Mouse (Mus musculus) frontal cortex, postnatal 14 days (tissue): ENCODE data around the gene Osbpl3.
"Not testable (repeated sequence)": the region's sequence is repeated elsewhere in the genome, so short reads cannot be mapped to it uniquely, and the experiment has no call there.

Experiments
- DNase-seq, 2 experiments: peaks; one replicate each; pipeline ENCODE4 v3.0.0; 2022; ENCODE audit warnings: low spot score in 2 of 2

Osbpl3 gene

DNA sequence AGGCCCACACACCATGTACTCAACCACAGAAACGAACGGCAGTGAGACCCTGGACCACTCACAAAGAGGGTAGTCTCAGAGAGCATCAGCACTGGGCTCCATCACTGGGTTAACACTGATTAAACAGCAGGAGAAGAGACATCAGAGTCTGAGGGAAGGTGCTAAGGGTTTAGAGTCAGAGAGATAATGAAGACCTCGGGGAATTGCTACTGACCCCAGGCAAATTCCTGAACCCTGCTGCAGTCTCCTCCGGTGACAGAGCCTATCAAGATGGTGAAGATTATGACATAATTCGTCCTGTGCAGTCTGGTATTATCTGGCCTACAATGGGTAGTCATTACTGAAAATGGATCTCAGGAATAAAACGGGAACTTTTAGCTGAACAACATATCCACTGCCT, 2.4 kb downstream of the Osbpl3 start:
- no peak for DNase-seq

DNA sequence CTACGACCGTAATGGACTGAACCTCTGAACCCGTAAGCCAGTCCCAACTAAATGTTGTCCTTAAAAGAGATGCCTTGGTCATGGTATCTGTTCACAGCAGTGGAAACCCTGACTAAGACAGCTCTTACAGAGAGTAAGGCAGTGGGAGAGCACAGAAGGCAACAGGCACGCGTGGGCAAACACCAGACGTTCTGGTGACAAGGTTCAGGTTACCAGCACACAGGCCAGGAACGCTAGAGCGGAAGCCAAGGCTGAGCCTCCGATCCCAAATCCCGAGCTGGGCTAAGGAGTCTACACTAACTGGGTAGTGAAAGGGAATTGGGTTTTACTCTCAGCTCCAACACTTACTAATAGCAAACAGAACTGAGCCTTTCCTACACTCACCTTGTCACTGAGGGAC, 3.8 kb downstream of the Osbpl3 start:
- no peak for DNase-seq

DNA sequence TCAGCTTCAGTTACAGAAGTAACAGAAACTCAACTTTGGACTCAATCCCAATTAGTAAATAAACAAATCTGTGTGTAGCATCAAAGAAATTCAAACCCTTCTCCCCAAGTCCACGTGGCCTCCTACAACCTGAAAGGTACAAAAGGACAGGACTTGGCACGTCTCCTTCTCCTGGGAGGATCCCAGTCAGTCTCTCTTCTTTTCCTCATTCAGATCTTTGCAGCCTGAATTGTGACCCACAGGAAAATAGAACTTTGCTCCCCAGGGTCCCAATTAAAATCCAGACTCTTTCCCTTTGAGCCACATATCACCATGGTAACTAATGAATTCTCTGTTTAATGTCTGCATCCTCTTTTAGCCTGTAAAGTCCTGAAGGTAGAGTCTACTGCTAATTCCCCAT, 10.4 kb downstream of the Osbpl3 start:
- DNase-seq, result no peak

DNA sequence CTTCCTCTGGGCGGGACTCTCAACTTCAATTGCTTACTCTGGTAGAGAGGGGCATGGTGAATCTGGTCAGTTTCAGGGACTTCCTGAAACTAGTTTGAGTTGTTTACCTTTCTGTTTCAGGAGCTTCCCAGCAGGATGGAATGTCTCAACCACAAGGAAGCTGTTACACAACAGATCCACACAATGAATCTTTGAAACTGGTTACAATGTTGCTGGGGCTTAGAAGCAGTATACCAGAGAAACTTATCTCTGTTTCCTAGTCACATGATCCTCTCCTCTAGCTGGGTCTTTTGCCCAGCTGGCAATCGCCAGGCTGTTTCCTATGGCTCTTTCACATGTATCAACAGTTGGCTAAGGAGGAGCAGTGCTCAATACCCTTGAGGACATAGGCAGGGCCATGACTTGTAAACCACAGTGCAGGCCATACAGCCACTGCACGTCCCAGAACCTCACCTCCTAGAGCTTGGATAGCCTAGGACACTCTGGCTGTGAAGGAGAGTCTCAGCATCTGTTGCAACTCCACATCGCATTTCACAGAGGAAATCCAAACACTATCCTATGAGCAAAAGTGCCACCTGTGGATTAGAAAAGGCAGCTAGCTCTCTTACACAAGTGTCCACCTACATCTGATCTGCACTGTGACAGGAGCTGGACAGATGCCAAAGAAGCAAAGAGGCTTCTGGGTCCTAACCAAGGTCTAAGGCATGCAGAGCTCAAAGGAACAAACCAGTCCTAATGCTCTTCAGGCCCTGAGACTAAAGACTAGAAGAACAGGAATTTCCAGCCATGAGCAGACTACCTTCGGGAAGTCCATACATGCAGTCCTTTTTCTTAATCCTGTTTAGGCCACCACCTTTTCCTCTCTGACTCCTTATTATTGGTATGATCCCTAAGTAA, 14.8 kb downstream of the Osbpl3 start:
- no peak for DNase-seq

DNA sequence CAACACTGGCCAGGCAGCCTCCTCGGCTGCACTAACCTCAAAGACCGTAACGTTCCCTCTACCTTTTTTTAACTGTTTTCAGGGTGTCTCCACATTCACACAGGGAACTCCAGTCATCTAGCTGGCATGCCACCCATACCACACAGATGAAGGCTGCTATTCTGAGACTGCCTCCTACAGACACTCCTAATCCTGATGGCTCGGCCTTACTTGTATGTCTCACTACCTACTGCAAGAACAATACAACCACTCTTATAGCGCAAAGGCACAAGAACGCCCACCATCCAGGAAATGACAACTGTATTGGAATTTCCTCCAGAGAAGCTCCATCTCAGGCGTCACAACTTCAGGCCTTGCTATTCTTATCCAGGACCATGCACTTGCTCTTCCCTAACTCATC, 15.8 kb downstream of the Osbpl3 start:
- peak in 1 of 2 experiments; percentile 16 for DNase-seq

DNA sequence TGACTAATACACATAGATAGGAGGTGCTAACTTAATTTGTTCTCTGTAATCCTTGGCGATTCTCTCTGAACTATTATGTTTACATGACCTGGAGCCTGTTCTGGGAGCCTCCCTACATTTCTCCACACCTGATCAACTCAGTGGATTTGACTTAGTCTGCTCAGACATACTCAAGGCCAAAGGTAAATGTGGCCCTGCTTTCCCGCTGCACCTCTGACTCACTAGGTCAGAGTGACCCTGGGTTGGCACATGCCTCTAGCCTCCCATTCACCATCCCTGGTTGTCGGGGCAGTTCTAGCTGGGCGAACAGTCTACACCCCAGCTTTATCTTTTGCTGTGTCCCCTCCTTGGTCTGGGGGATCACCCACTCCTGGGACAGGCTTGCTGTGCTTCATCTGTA, 17.1 kb downstream of the Osbpl3 start:
- not testable (repeated sequence) for DNase-seq

DNA sequence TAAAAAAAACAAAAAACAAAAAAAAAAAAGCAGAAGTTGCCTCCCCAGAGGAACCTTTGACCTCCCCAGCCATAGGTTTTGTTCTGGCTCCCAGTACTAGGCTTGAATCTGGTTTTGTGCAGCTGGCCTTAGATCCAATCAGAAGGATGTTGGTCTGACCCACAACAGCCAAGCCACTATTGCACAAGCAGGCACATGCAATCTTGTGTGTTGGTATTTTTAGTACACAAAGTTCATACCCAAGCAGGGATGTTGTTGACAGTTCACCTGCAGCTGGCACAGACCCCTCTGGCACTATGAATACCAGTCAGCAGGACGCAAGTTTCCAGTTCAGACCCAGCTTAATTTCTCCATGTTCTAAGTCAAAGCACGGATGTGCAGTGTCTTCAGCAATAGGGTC, 18.2 kb downstream of the Osbpl3 start:
- no peak for DNase-seq

DNA sequence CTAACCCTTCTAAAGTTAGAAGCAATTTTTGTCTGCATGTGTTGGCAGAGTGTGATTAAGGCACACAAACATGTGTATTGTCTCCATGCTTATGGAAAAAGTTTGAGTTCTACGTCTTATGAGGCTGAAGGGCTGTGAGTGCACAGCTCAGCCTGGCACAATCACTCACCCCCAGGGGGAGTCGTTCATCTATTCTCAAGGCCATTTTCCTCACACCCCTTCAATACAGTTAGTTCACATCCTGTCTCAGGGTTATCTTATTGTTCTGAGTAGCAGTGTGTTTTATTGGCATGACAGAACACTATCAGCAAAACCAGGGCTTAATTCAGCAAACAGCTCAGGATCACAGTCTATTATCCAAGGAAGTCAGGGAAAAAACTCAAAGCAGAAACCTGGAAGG, 19.3 kb downstream of the Osbpl3 start:
- DNase-seq, result no peak

DNA sequence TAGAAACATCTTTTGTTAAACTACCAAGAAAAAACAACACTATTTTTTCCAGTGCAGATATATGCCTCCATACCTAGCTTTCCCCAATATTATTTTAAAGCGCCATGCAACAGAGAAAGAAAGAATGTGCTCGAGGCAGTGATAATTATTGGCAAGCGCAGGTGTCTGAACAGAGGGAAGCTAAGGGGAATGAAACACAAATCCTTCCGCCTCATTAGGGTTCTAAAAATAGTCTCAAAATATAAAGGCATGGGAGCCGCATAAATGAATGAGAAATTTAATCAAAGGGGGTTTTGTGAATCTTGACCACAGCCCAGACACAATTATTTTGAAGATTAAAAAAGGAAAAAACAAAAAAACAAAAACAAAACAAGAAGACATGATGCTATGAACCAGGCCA, 23.5 kb downstream of the Osbpl3 start:
- no peak for DNase-seq

DNA sequence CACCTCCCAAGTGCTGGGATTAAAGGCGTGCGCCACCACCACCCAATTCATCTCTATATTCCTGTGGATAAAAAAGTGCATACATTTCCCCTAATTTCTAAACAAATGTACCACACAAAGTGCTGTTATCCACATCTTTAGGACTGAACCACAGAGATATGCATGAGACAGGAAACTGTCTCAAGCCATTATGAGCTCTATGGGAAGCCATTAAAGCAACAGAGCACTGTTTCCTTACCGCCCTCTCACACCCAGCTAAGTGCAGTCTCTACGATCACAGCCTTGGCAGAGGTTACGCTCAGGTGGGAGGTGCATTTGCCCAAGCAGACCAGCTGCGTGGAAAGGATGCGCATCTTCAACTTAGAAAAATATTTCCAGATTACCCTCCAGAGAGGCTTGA, 26.7 kb downstream of the Osbpl3 start:
- DNase-seq, result no peak

DNA sequence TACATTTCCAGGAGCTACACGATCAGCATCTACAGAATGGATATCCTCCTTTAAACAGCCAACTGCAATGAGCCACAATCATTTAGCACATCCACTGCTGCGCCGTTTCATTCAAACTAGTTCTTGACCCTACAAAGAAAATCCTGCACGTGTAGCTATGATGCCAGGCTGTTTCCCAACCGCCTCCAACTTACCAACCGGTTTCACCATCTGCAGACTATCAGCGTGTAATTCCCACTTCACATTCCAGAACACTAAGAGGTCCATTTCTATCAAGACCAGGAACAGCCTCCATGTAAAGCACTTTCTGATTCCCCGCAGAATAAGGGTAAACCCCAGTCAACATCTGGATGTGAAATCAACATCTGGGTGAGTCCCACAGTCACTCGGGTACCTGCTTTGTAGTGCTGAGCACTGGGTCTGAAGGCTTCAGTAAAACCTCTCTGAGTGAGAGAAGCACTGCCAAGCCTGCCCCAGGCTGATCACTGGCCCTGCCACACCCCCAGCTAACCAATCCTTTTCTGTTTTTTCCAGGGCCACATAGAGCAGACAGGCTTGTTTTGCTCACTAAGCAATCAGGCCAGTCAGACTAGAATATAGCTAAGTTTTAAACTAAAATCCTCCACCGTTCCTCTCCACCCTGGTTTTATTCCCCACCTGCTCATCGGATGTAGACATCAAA, 28.8 kb downstream of the Osbpl3 start:
- DNase-seq, result no peak

DNA sequence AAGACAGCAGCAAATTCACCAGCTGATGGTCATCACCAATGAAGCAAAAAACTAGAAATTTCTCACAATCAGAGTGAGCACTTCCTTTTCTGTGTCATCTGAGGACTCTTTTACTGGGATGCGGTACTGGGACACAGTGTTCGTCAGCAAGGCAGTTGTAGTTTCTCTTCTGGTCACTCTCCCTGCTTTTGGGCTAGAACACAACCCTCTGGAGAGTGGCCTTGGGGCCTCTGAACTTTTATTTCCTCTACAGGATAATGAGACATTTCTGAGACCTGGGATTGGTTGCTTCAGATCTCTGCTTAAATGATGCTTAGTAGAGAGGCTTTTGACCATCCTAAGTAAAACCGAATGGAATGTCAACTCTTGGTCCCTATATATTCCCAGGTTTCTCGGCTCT, 29.4 kb downstream of the Osbpl3 start:
- no peak for DNase-seq

DNA sequence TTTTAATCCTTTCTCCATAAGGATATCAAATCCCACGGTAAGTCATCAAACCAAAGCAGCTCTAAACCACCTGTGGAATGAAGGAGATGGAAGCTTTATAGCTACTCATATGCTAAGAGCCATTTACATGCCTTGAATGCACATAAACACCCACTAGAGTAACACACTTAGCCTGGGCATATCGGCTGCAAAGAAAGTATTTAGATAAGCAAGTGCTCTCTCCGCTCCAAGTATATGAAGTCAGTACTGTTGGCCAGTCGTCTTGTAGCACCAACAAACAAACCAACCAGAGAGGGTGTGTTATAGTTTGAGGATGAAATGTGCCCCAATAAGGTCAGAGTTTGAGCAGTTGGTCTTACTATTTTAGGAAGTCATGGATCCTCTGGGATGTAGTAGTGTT, 31.7 kb downstream of the Osbpl3 start:
- DNase-seq, result no peak

DNA sequence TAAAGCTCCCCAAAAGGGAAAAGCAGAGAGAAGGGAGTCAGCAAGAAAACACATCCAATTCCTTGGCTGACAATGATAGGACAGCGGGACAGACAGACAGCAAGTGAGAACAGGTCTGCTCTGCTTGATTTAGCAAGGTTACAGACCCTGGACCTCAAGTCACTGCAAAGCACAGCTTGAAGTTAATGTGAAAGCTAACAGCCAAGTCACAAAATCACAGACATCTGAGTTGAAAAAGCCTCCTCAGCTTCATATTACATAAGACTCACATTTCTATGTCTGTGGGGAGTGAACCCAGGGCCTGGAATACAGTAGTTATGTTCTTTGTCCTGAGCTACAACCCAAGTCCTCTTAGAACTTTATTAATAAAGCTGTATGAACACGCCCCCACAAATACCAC, 35.6 kb downstream of the Osbpl3 start:
- no peak for DNase-seq

DNA sequence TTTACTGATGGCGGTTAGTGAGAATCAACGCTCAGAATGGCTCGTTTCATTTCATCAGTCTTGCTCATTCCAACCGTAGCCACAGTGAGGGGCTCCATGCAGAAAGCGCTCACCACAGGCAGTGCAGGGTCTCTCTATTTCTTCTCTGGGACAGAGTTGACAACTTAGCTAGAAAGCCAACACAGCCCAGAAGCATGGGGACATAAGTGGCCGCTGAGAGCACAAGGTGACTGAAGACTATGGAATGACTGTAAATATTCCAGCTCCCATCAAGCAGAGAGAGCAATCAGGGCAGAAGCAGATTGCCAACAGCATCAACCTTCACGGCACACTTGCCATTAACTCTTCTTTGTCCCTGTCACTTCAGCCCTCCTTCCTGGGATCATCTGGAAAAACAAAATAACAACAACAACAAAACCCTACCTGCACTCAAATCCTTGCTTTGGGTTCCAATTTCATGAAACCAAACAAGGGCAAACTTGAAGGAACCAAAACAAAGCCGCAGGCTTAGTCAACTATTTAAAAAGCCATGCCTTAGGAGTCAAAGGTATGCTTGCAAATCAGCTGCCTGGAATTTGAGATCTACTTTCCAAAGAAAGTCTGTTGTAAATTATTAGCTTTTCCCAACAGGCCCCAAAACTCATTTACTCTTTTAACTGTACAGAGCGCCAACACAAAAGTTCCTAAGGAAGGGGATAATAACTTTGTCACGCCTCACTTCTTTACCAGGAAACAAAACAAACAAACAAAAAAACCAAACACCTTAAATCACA, 36.3 kb downstream of the Osbpl3 start:
- no peak for DNase-seq

DNA sequence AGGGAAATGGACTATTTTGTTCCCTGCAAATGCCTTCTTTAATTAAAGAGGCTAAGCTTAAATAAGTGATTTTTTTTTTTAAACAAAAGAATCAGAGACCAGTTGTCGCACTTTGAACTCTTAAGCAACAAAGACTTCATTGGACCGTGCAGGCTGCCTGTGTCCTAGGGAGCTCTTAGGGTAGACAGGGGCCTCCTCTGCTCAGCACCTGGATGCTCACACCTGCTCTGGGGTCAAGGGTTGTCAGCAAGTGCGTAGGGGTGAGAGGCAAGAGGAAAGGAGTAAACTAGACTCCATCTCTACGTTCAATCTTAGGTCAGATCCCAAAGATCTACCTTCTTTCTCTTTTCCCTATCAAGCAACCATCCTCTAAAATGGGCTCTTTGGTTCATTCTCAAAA, 37.0 kb downstream of the Osbpl3 start:
- DNase-seq, result no peak

DNA sequence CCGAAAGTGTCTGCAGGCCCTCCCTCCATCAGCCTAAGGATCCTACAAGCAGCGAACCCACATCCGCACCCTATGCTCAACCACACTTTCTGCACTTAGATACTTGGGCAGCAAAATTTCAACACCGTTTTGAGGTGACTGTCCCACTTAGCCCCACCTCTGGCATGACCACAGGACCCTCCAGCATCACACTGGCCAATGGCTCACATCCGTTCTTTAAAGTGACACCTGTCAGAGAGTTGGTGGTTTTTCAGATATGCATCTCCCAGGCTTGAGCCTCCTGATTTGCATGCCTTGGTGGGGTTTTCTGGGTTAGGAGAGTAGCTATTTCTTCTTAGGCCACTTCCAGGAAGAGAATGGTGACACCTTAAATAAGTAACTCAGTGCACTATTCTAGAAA, 39.1 kb downstream of the Osbpl3 start:
- no peak for DNase-seq

DNA sequence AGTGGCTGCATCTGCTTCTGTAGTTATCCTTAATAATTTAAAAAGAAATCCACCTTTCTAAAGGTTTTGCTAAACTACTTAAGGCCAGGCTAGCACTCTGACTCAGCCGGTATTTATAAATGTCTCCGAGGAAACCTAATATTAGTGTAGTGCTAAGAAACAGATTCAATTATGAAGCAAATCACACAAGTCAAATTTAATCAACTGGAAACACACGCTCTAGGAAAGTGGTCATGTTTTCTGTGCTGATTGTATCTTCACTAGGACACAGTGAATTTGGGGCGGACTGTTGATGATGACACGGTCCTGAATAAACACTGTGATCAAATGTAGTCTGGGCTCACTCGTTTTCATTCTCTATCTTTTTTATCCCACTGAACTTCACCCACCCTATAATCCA, 40.6 kb downstream of the Osbpl3 start:
- DNase-seq, result no peak

DNA sequence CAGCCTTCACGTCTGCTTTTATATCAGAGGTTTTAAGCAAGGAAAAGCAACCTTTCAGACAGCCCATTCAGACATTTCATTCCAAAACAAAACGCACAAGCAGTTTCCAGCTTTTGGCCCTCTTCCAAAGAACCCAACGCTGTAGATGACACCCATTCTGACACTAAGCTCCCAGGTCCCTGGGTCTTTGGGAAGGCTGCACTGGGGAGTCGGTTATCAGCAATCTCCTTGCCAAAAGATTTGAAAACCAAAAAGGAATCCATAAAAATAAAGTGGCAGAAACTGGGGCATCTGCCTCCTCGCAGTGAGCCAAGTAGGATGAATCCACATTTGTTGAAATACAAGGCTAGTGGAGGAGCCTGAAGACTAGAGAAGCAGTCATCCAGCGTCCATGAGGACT, 41.5 kb downstream of the Osbpl3 start:
- no peak for DNase-seq

DNA sequence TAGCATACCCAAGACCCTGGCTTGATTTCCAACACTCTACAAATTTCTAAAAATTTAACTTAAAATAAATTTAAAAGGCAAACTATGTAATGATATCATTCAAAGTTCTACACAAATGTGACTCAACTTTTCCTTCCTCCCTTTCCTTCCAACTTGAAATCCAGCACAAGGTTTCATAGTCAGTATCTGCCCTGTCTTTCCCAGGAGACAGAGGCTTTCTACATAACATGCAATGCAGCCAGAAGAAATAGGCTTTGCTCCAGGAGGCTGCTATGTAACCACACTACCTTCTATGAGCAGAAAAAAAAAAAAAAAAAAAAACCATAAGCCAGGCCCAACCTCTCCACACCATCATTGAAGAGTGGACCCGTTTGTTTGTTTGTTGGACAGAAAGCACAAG, 42.6 kb downstream of the Osbpl3 start:
- DNase-seq, result no peak

DNA sequence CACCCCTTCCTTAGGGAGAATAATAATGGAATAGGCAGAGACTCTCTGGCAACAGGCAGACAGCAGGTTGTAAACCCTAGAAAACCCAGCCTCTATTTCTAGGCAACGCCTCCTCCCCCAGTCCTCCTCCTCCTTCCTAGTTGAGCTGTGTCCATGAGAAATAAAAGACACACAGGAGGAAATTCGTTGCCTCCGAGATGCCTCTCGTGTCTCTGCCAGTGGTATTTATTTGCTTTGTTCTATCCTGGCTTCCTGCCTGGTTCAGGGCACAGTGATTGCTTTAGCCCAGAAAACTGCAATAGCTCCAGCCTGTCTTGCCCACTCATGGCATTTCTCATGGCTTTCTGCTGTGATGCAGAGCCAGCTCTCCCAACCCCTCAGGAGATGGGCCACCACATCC, 43.8 kb downstream of the Osbpl3 start:
- DNase-seq, result peak; percentile 27 to 31

DNA sequence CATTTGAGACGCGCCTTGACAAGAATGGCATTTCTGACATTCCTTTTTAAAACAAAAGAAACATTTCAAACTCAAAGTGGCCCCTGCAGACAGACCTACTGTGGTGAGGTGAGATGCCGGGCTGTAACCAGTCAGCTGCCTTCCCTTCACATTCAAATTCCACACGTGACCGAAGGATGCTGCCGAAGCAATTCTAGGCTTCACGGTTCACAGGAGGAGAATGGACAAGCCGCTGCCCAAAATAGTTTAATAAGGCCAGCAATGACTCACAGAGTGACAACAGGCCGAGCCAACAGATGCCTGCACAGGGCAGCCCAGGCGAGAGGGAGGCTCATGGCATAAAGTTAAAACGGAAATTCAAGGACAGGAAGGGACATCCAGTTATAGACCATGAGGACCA, 51.3 kb downstream of the Osbpl3 start:
- DNase-seq, result no peak

DNA sequence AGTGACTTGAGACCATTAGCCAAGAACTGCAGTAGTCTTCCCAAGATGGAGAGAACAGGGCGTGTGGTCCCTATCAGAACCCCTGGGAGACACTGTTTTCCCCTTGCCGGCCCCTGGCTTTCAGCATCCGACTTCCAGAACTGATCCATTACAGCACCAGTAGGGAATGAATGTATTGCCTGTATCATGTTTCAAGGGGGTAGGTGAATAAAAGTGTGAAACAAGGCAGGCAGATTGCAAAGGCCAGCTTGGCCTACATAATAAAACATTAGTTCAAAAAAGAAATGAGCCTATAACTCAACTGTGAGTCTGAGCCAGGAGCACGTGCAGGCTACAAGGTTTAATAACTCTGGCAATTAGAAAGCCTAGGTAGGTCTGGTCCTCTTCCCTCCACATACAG, 52.5 kb downstream of the Osbpl3 start:
- DNase-seq, result no peak
